Mouse (Mus musculus) forebrain, embryonic 12.5 days (tissue): ENCODE data around the gene Samm50. TPM values are rescaled to one million over a fixed set of nuclear protein-coding genes. Genes with fewer than 3 reads are reported as not detected.

Experiments
- ATAC-seq: fragments of 200-750 bp; cut with Nextera tagmentation; 2 replicates; pipeline ENCODE4 v1.8.0; 2017; ENCODE audit warnings: moderate TSS enrichment; ENCODE audit not compliant: low FRiP score
- H3K27ac ChIP-seq: fragments of 300-500 bp; sonication (generic); 2 replicates; pipeline ENCODE4 v1.5.1; 2016; ENCODE audit warnings: mild to moderate bottlenecking
- H3K27me3 ChIP-seq: fragments of 300-500 bp; sonication (generic); 2 replicates; pipeline ENCODE4 v1.6.1; 2016; ENCODE audit warnings: mild to moderate bottlenecking
- H3K36me3 ChIP-seq: fragments of 300-500 bp; sonication (generic); replicated peaks from 2 replicates; pipeline ENCODE4 v1.6.1; 2016; ENCODE audit warnings: mild to moderate bottlenecking
- H3K4me1 ChIP-seq: fragments of 300-500 bp; sonication (generic); 2 replicates; pipeline ENCODE4 v1.6.1; 2016
- H3K4me2 ChIP-seq: fragments of 300-500 bp; sonication (generic); 2 replicates; pipeline ENCODE4 v1.6.1; 2016; ENCODE audit warnings: mild to moderate bottlenecking, moderate library complexity
- H3K4me3 ChIP-seq: fragments of 300-500 bp; sonication (generic); replicated peaks from 2 replicates; pipeline ENCODE4 v1.5.1; 2016; ENCODE audit warnings: mild to moderate bottlenecking
- H3K9ac ChIP-seq: fragments of 300-500 bp; sonication (generic); 2 replicates; pipeline ENCODE4 v1.6.1; 2016; ENCODE audit warnings: mild to moderate bottlenecking
- H3K9me3 ChIP-seq: fragments of 300-500 bp; sonication (generic); 2 replicates; pipeline ENCODE4 v1.6.1; 2016
- WGBS: fragments of 180-500 bp; shearing (Covaris S2); methylation state at CpG from one replicate; pipeline ENCODE4 v1.1.7; 2016; 5-methylcytosine and 5-hydroxymethylcytosine counted together
- polyA plus RNA-seq: library from polyadenylated mRNA; unstranded; fragments of >200 nt; fragmentation: Nextera tagmentation; extraction: Ambion mirVana; gene quantifications from 2 replicates; pipeline ENCODE4 v1.2.1, GENCODE M21; 2016

The Samm50 gene
- polyA plus RNA-seq, 1 experiment from 2014 or later = 95.9 TPM

- no peak for ATAC-seq
- peaks cover 46% of the 10 kb centered on the region for H3K36me3 ChIP-seq
- H3K9ac ChIP-seq = no peak overlapping the region
- peaks cover 26% of the 10 kb centered on the region for H3K4me1 ChIP-seq
- H3K4me2 ChIP-seq = no peak overlapping the region
- WGBS = 91% methylated on average over 6 of the region's 6 CpGs
- H3K27me3 ChIP-seq = no peaks in the 10 kb centered on the region
- no peaks in the 10 kb centered on the region for H3K9me3 ChIP-seq
- no peak overlapping the region for H3K4me3 ChIP-seq
- H3K27ac ChIP-seq = no peak overlapping the region
These were observed 21.2 kb downstream of the Samm50 start for GRCm38 (mm10) chr15:84213162-84213739.

- WGBS = 93% methylated on average over 7 of the region's 7 CpGs
- H3K4me2 ChIP-seq = no peak overlapping the region
- no peak overlapping the region for H3K4me3 ChIP-seq
- H3K9me3 ChIP-seq = no peaks in the 10 kb centered on the region
- no peak overlapping the region for H3K9ac ChIP-seq
- peaks cover 35% of the 10 kb centered on the region for H3K4me1 ChIP-seq
- no peak for ATAC-seq
- H3K36me3 ChIP-seq = peaks cover 37% of the 10 kb centered on the region
- no peak overlapping the region for H3K27ac ChIP-seq
- H3K27me3 ChIP-seq = no peaks in the 10 kb centered on the region
These were observed 22.4 kb downstream of the Samm50 start for GRCm38 (mm10) chr15:84214476-84214875.

- no peak overlapping the region for H3K9ac ChIP-seq
- no peak overlapping the region for H3K27ac ChIP-seq
- no peaks in the 10 kb centered on the region for H3K9me3 ChIP-seq
- H3K4me3 ChIP-seq = no peak overlapping the region
- ATAC-seq = no peak
- H3K27me3 ChIP-seq = no peaks in the 10 kb centered on the region
- H3K36me3 ChIP-seq = peaks cover 29% of the 10 kb centered on the region
- H3K4me1 ChIP-seq = peaks cover 35% of the 10 kb centered on the region
- WGBS = 92% methylated on average over 2 of the region's 2 CpGs
- H3K4me2 ChIP-seq = no peak overlapping the region
These were observed 23.2 kb downstream of the Samm50 start for GRCm38 (mm10) chr15:84215273-84215672.

- H3K9me3 ChIP-seq = no peaks in the 10 kb centered on the region
- H3K4me3 ChIP-seq = no peak overlapping the region
- H3K4me2 ChIP-seq = no peak overlapping the region
- no peak overlapping the region for H3K9ac ChIP-seq
- peaks cover 21% of the 10 kb centered on the region for H3K36me3 ChIP-seq
- H3K27ac ChIP-seq = no peak overlapping the region
- H3K27me3 ChIP-seq = no peaks in the 10 kb centered on the region
- peaks cover 35% of the 10 kb centered on the region for H3K4me1 ChIP-seq
- ATAC-seq = no peak
These were observed 24.0 kb downstream of the Samm50 start for GRCm38 (mm10) chr15:84216026-84216425.

GRCm38 (mm10) chr15:84216461-84217084, 24.5 kb downstream of the Samm50 start:
- no peaks in the 10 kb centered on the region for H3K9me3 ChIP-seq
- H3K4me3 ChIP-seq = no peak overlapping the region
- 48% methylated on average over 7 of the region's 7 CpGs for WGBS
- no peaks in the 10 kb centered on the region for H3K27me3 ChIP-seq
- peaks cover 16% of the 10 kb centered on the region for H3K36me3 ChIP-seq
- peaks cover 35% of the 10 kb centered on the region for H3K4me1 ChIP-seq
- no peak overlapping the region for H3K9ac ChIP-seq
- H3K4me2 ChIP-seq = no peak overlapping the region
- no peak overlapping the region for H3K27ac ChIP-seq
- ATAC-seq = no peak

- Histone ChIP-seq H3K9me3 (no peaks in the 10 kb centered on the region), H3K27me3 (no peaks in the 10 kb centered on the region), H3K9ac (no peak overlapping the region), H3K4me3 (no peak overlapping the region), H3K27ac (peak overlapping the region; percentile 65; the same call in 1 of the 2 replicates), H3K4me2 (no peak overlapping the region), H3K36me3 (peaks cover 10% of the 10 kb centered on the region), H3K4me1 (peaks cover 29% of the 10 kb centered on the region)
- peak; percentile 75 for ATAC-seq
- WGBS = 48% methylated on average over 23 of the region's 23 CpGs
These were observed 26.1 kb downstream of the Samm50 start for GRCm38 (mm10) chr15:84217969-84218782.

- peak overlapping the region; percentile 65; the same call in 1 of the 2 replicates for H3K27ac ChIP-seq
These were observed 26.8 kb downstream of the Samm50 start for GRCm38 (mm10) chr15:84218783-84219271.

GRCm38 (mm10) chr15:84221539-84221938, 29.5 kb downstream of the Samm50 start:
- Histone ChIP-seq H3K9me3 (no peaks in the 10 kb centered on the region), H3K36me3 (no peaks in the 10 kb centered on the region), H3K27me3 (no peaks in the 10 kb centered on the region; the same call in 1 of the 2 replicates), H3K4me2 (no peak overlapping the region), H3K27ac (no peak overlapping the region), H3K9ac (no peak overlapping the region), H3K4me1 (peaks cover 43% of the 10 kb centered on the region), H3K4me3 (no peak overlapping the region)
- WGBS = 87% methylated on average over 5 of the region's 5 CpGs
- ATAC-seq = no peak

More at GRCm38 (mm10) chr15:84218783-84219271, 26.8 kb downstream of the Samm50 start:
- Histone ChIP-seq H3K9ac (no peak overlapping the region), H3K4me3 (no peak overlapping the region), H3K4me2 (no peak overlapping the region), H3K27me3 (no peaks in the 10 kb centered on the region), H3K9me3 (no peaks in the 10 kb centered on the region), H3K36me3 (peaks cover 10% of the 10 kb centered on the region), H3K4me1 (peaks cover 35% of the 10 kb centered on the region)
- ATAC-seq = peak; percentile 37; the same call in 1 of the 2 replicates
- WGBS = 59% methylated on average over 9 of the region's 9 CpGs

GRCm38 (mm10) chr15:84223423-84223822, 31.4 kb downstream of the Samm50 start:
- Histone ChIP-seq H3K36me3 (no peaks in the 10 kb centered on the region), H3K4me3 (no peak overlapping the region), H3K9ac (no peak overlapping the region), H3K4me2 (no peak overlapping the region), H3K27me3 (peaks cover 5% of the 10 kb centered on the region; the same call in 1 of the 2 replicates), H3K27ac (no peak overlapping the region), H3K4me1 (peaks cover 47% of the 10 kb centered on the region), H3K9me3 (no peaks in the 10 kb centered on the region)
- no peak for ATAC-seq
- WGBS = 28% methylated on average over 6 of the region's 6 CpGs

GRCm38 (mm10) chr15:84224779-84225178, 32.7 kb downstream of the Samm50 start:
- Histone ChIP-seq H3K36me3 (no peaks in the 10 kb centered on the region), H3K9ac (no peak overlapping the region), H3K4me3 (no peak overlapping the region), H3K27ac (no peak overlapping the region), H3K27me3 (peaks cover 13% of the 10 kb centered on the region), H3K9me3 (no peaks in the 10 kb centered on the region), H3K4me2 (no peak overlapping the region), H3K4me1 (peaks cover 41% of the 10 kb centered on the region)
- ATAC-seq = no peak
- WGBS = 61% methylated on average over 10 of the region's 10 CpGs

- WGBS = 54% methylated on average over 15 of the region's 15 CpGs
- Histone ChIP-seq H3K27ac (peak overlapping the region; percentile 76), H3K4me2 (no peak overlapping the region), H3K27me3 (peaks cover 33% of the 10 kb centered on the region), H3K9me3 (no peaks in the 10 kb centered on the region), H3K9ac (no peak overlapping the region), H3K4me1 (peaks cover 60% of the 10 kb centered on the region), H3K36me3 (no peaks in the 10 kb centered on the region), H3K4me3 (no peak overlapping the region)
- ATAC-seq = peak; percentile 68
These were observed 34.9 kb downstream of the Samm50 start for GRCm38 (mm10) chr15:84226918-84227317.

GRCm38 (mm10) chr15:84230661-84231060, 38.6 kb downstream of the Samm50 start:
- WGBS = 7% methylated on average over 5 of the region's 5 CpGs
- peaks cover 45% of the 10 kb centered on the region for H3K27me3 ChIP-seq
- H3K36me3 ChIP-seq = no peaks in the 10 kb centered on the region
- ATAC-seq = no peak
- H3K4me2 ChIP-seq = peak overlapping the region; percentile 94; the same call in 1 of the 2 replicates
- H3K4me3 ChIP-seq = peak overlapping the region; percentile 51; the same call in 1 of the 2 replicates
- H3K4me1 ChIP-seq = peaks cover 60% of the 10 kb centered on the region
- peak overlapping the region; percentile 59; the same call in 1 of the 2 replicates for H3K9ac ChIP-seq
- peak overlapping the region; percentile 65 for H3K27ac ChIP-seq
- no peaks in the 10 kb centered on the region for H3K9me3 ChIP-seq
